Comparison of ENCODE assay signal across 8 mouse cellular contexts in genomic region chr5:30667215-30667614, GRCm38 (mm10). TPM values are rescaled to one million over a fixed set of nuclear protein-coding genes. Genes with fewer than 3 reads are reported as not detected.
A peak's percentile ranks its signal among the peaks of the same experiment; 100 is the strongest.
DNase-seq lines count a peak whose midpoint lies in the region; ATAC-seq and TF ChIP-seq lines count a peak whose summit lies in the region.

No protein-coding gene starts in this region.

- peaks cover 7% of the 10 kb centered on the region; the same call in 1 of the 2 replicates for H3K36me3 ChIP-seq in spleen, adult 2 months (ENCODE audit: control insufficient read depth, insufficient read depth, low read length)
- H3K36me3 ChIP-seq in limb, embryonic 12.5 days = peaks cover 35% of the 10 kb centered on the region
- H3K36me3 ChIP-seq in stomach, embryonic 14.5 days (ENCODE audit: control insufficient read depth, insufficient read depth, low read length) = peaks cover 16% of the 10 kb centered on the region

- H3K9me3 ChIP-seq in limb, embryonic 12.5 days = no peaks in the 10 kb centered on the region
- H3K9me3 ChIP-seq in stomach, embryonic 14.5 days (ENCODE audit: control insufficient read depth, low read depth, low read length) = no peaks in the 10 kb centered on the region

- DNase-seq in embryo, embryonic 10.5 days (ENCODE audit: low spot score) = peak; percentile 30
- no peak for DNase-seq in embryo, embryonic 10 days (ENCODE audit: low spot score)
- no peak for DNase-seq in spleen, adult 2 months (ENCODE audit: low read depth in 1 of 2, low spot score in 2 of 2)
- DNase-seq in spleen, postnatal 14 days (ENCODE audit: low spot score in 2 of 2) = no peak
- DNase-seq in cerebellum, adult 9-11 months = no peak
- DNase-seq in gastrocnemius, postnatal 14 days = no peak

- TF ChIP-seq POLR2A in spleen, adult 2 months (IDR thresholded peaks at IDR 0.05; ENCODE audit: low read depth, low read length) = no peak

- no peaks in the 10 kb centered on the region for H3K27me3 ChIP-seq in spleen, adult 2 months (ENCODE audit: control insufficient read depth, insufficient read depth, low read length)
- no peaks in the 10 kb centered on the region for H3K27me3 ChIP-seq in limb, embryonic 12.5 days
- no peaks in the 10 kb centered on the region for H3K27me3 ChIP-seq in stomach, embryonic 14.5 days (ENCODE audit: control insufficient read depth, insufficient read depth, low read length)

- H3K4me3 ChIP-seq in spleen, adult 2 months (ENCODE audit: extremely low read depth, insufficient read depth, insufficient read length) = peak overlapping the region; percentile 84
- peak overlapping the region; percentile 82 for H3K4me3 ChIP-seq in limb, embryonic 12.5 days (replicated peaks)
- peak overlapping the region; percentile 77 for H3K4me3 ChIP-seq in stomach, embryonic 14.5 days (ENCODE audit: low read depth, low read length)

- intact Hi-C loops in gastrocnemius, postnatal 14 days (cut with DNase I; ENCODE audit: low total_unique reads) = no loop called here

- no peak for ATAC-seq in limb, embryonic 12.5 days (ENCODE audit: insufficient number of reproducible peaks, insufficient read depth, low FRiP score, low TSS enrichment, low read depth)
- ATAC-seq in stomach, embryonic 14.5 days (ENCODE audit: insufficient number of reproducible peaks, insufficient read depth, low FRiP score, low read depth) = no peak

- H3K27ac ChIP-seq in spleen, adult 2 months (ENCODE audit: insufficient read depth, low read length) = peak overlapping the region; percentile 75
- H3K27ac ChIP-seq in limb, embryonic 12.5 days = peak overlapping the region; percentile 89
- H3K27ac ChIP-seq in stomach, embryonic 14.5 days (ENCODE audit: low read length) = peak overlapping the region; percentile 74

- under 1% methylated on average over 13 of the region's 13 CpGs for WGBS in spleen, adult 2 months
- WGBS in limb, embryonic 12.5 days = under 1% methylated on average over 13 of the region's 13 CpGs
- WGBS in stomach, embryonic 14.5 days = 0% methylated on average over 13 of the region's 13 CpGs

- peaks cover 6% of the 10 kb centered on the region; the same call in 1 of the 2 replicates for H3K4me1 ChIP-seq in spleen, adult 2 months (ENCODE audit: control insufficient read depth, insufficient read depth, insufficient read length)
- H3K4me1 ChIP-seq in limb, embryonic 12.5 days (replicated peaks) = peaks cover 15% of the 10 kb centered on the region
- peaks cover 10% of the 10 kb centered on the region for H3K4me1 ChIP-seq in stomach, embryonic 14.5 days (ENCODE audit: control insufficient read depth, insufficient read depth, low read length)

- peak overlapping the region; percentile 87 for H3K9ac ChIP-seq in limb, embryonic 12.5 days (replicated peaks)
- peak overlapping the region; percentile 70 for H3K9ac ChIP-seq in stomach, embryonic 14.5 days (replicated peaks; ENCODE audit: low read depth, low read length)

- peak overlapping the region; percentile 63 for H3K4me2 ChIP-seq in limb, embryonic 12.5 days
- H3K4me2 ChIP-seq in stomach, embryonic 14.5 days (replicated peaks; ENCODE audit: low read depth, low read length) = peak overlapping the region; percentile 54

- no peak for TF ChIP-seq CTCF in spleen, adult 2 months (IDR thresholded peaks at IDR 0.05; ENCODE audit: extremely low read depth, insufficient read depth, insufficient read length, insufficient replicate concordance)

RNA-seq across cellular contexts. Expression of gene Cenpa, which starts 0.6 kb away (rescaled TPM):
- 47.7 and 56.4 TPM in 2 replicates for polyA plus RNA-seq in spleen, adult 2 months (2012; rRNA removed)
- polyA plus RNA-seq in limb, embryonic 12.5 days (2016; fragmentation: Nextera tagmentation; extraction: Ambion mirVana) = 402 and 439 TPM in 2 replicates
- polyA plus RNA-seq in stomach, embryonic 14.5 days (2014; fragmentation: Nextera tagmentation; extraction: Ambion mirVana) = 264 and 303 TPM in 2 replicates
- 10 to 100 TPM in 1 of 2 experiments, 1 to 10 TPM in 1; 7.0 to 10.2 TPM for total RNA-seq in gastrocnemius, postnatal 14 days (2021)

RNA-seq across cellular contexts. Expression of gene Slc35f6, which starts 19.5 kb away (rescaled TPM):
- polyA plus RNA-seq in spleen, adult 2 months (2012; rRNA removed) = 56.6 and 78.5 TPM in 2 replicates
- 19.9 and 22.1 TPM in 2 replicates for polyA plus RNA-seq in limb, embryonic 12.5 days (2016; fragmentation: Nextera tagmentation; extraction: Ambion mirVana)
- polyA plus RNA-seq in stomach, embryonic 14.5 days (2014; fragmentation: Nextera tagmentation; extraction: Ambion mirVana) = 28.5 and 29.8 TPM in 2 replicates
- total RNA-seq in gastrocnemius, postnatal 14 days (2021) = 10 to 100 TPM; 11.8 to 13.8 TPM

RNA-seq across cellular contexts. Expression of gene Dpysl5, which starts 44.1 kb away (rescaled TPM):
- polyA plus RNA-seq in spleen, adult 2 months (2012; rRNA removed) = 0.06 and 0.15 TPM in 2 replicates
- polyA plus RNA-seq in limb, embryonic 12.5 days (2016; fragmentation: Nextera tagmentation; extraction: Ambion mirVana) = 5.4 and 5.5 TPM in 2 replicates
- 10.3 and 11.0 TPM in 2 replicates for polyA plus RNA-seq in stomach, embryonic 14.5 days (2014; fragmentation: Nextera tagmentation; extraction: Ambion mirVana)
- total RNA-seq in gastrocnemius, postnatal 14 days (2021) = 1 to 10 TPM; 1.6 to 2.0 TPM
